Mouse (Mus musculus) liver, embryonic 12.5 days (tissue): ENCODE data around the gene Art3. TPM values are rescaled to one million over a fixed set of nuclear protein-coding genes. Genes with fewer than 3 reads are reported as not detected.

Experiments
- ATAC-seq: fragments of 200-750 bp; cut with Nextera tagmentation; 2 replicates; pipeline ENCODE4 v1.8.0; 2017; ENCODE audit warnings: moderate number of reproducible peaks, mild to moderate bottlenecking, moderate library complexity
- H3K27ac ChIP-seq: fragments of 300-500 bp; sonication (generic); 2 replicates; pipeline ENCODE4 v1.5.1; 2016; ENCODE audit warnings: mild to moderate bottlenecking
- H3K27me3 ChIP-seq: fragments of 300-500 bp; sonication (generic); replicated peaks from 2 replicates; pipeline ENCODE4 v1.6.1; 2016; ENCODE audit warnings: mild to moderate bottlenecking, moderate library complexity
- H3K36me3 ChIP-seq: fragments of 300-500 bp; sonication (generic); 2 replicates; pipeline ENCODE4 v1.6.1; 2016; ENCODE audit warnings: mild to moderate bottlenecking, moderate library complexity
- H3K4me1 ChIP-seq: fragments of 300-500 bp; sonication (generic); 2 replicates; pipeline ENCODE4 v1.6.1; 2016
- H3K4me2 ChIP-seq: fragments of 300-500 bp; sonication (generic); 2 replicates; pipeline ENCODE4 v1.6.1; 2016; ENCODE audit warnings: mild to moderate bottlenecking, moderate library complexity
- H3K4me3 ChIP-seq: fragments of 300-500 bp; sonication (generic); 2 replicates; pipeline ENCODE4 v1.5.1; 2016; ENCODE audit warnings: mild to moderate bottlenecking, moderate library complexity
- H3K9ac ChIP-seq: fragments of 300-500 bp; sonication (generic); 2 replicates; pipeline ENCODE4 v1.6.1; 2016; ENCODE audit warnings: mild to moderate bottlenecking, moderate library complexity
- H3K9me3 ChIP-seq: fragments of 300-500 bp; sonication (generic); replicated peaks from 2 replicates; pipeline ENCODE4 v1.6.1; 2016; ENCODE audit warnings: mild to moderate bottlenecking, moderate library complexity
- WGBS: fragments of 180-500 bp; shearing (Covaris S2); methylation state at CpG from one replicate; pipeline ENCODE4 v1.1.7; 2016; ENCODE audit not compliant: insufficient replicate concordance; 5-methylcytosine and 5-hydroxymethylcytosine counted together
- polyA plus RNA-seq: library from polyadenylated mRNA; unstranded; fragments of >200 nt; fragmentation: Nextera tagmentation; extraction: Ambion mirVana; gene quantifications from 2 replicates; pipeline ENCODE4 v1.2.1, GENCODE M21; 2016

The Art3 gene
- polyA plus RNA-seq, 1 experiment from 2014 or later, result 1.0 TPM

GRCm38 (mm10) chr5:92384855-92385254 is 53.2 kb downstream of the Art3 start:
- Histone ChIP-seq H3K36me3 (no peaks in the 10 kb centered on the region), H3K9ac (no peak overlapping the region), H3K27me3 (peaks cover 23% of the 10 kb centered on the region), H3K27ac (no peak overlapping the region), H3K4me2 (no peak overlapping the region), H3K4me3 (no peak overlapping the region), H3K4me1 (peaks cover 23% of the 10 kb centered on the region), H3K9me3 (no peaks in the 10 kb centered on the region)
- 37% methylated on average over 7 of the region's 7 CpGs for WGBS
- ATAC-seq, result no peak

GRCm38 (mm10) chr5:92386102-92386501 is 54.5 kb downstream of the Art3 start:
- Histone ChIP-seq H3K4me2 (no peak overlapping the region), H3K36me3 (no peaks in the 10 kb centered on the region), H3K4me3 (no peak overlapping the region), H3K4me1 (peaks cover 23% of the 10 kb centered on the region), H3K27me3 (peaks cover 36% of the 10 kb centered on the region), H3K9ac (no peak overlapping the region), H3K9me3 (no peaks in the 10 kb centered on the region), H3K27ac (no peak overlapping the region)
- WGBS, result 77% methylated on average over 5 of the region's 5 CpGs
- ATAC-seq, result no peak

- 27% methylated on average over 6 of the region's 6 CpGs for WGBS
- Histone ChIP-seq H3K4me2 (no peak overlapping the region), H3K4me1 (peaks cover 20% of the 10 kb centered on the region), H3K4me3 (no peak overlapping the region), H3K27me3 (peaks cover 41% of the 10 kb centered on the region), H3K9me3 (no peaks in the 10 kb centered on the region), H3K27ac (no peak overlapping the region), H3K9ac (no peak overlapping the region), H3K36me3 (no peaks in the 10 kb centered on the region)
- 0 out of 2 replicates have a peak, but pooled peaks have one; percentile 20 for ATAC-seq
Measured at GRCm38 (mm10) chr5:92386643-92387042, 55.0 kb downstream of the Art3 start.

GRCm38 (mm10) chr5:92387433-92387832 is 55.8 kb downstream of the Art3 start:
- Histone ChIP-seq H3K27me3 (peaks cover 49% of the 10 kb centered on the region), H3K4me3 (no peak overlapping the region), H3K4me1 (0 out of 2 replicates have a peak, but pooled peaks cover 19% of the 10 kb centered on the region), H3K36me3 (no peaks in the 10 kb centered on the region), H3K9ac (no peak overlapping the region), H3K4me2 (no peak overlapping the region), H3K27ac (no peak overlapping the region), H3K9me3 (no peaks in the 10 kb centered on the region)
- 59% methylated on average over 11 of the region's 11 CpGs for WGBS
- no peak for ATAC-seq

- H3K4me3 ChIP-seq, result no peak overlapping the region
- no peaks in the 10 kb centered on the region for H3K9me3 ChIP-seq
- no peak overlapping the region for H3K9ac ChIP-seq
- WGBS, result 88% methylated on average over 2 of the region's 2 CpGs
- no peak for ATAC-seq
- peaks cover 37% of the 10 kb centered on the region for H3K4me1 ChIP-seq
- no peak overlapping the region for H3K4me2 ChIP-seq
- peaks cover 66% of the 10 kb centered on the region for H3K27me3 ChIP-seq
- no peak overlapping the region for H3K27ac ChIP-seq
- no peaks in the 10 kb centered on the region for H3K36me3 ChIP-seq
Measured at GRCm38 (mm10) chr5:92389977-92390376, 58.4 kb downstream of the Art3 start.

GRCm38 (mm10) chr5:92390615-92391014 is 59.0 kb downstream of the Art3 start:
- ATAC-seq, result no peak
- no peaks in the 10 kb centered on the region for H3K36me3 ChIP-seq
- H3K9ac ChIP-seq, result no peak overlapping the region
- H3K27ac ChIP-seq, result no peak overlapping the region
- WGBS, result 56% methylated on average over 8 of the region's 8 CpGs
- H3K4me3 ChIP-seq, result no peak overlapping the region
- H3K4me1 ChIP-seq, result peaks cover 41% of the 10 kb centered on the region
- no peaks in the 10 kb centered on the region for H3K9me3 ChIP-seq
- H3K27me3 ChIP-seq, result peaks cover 66% of the 10 kb centered on the region
- no peak overlapping the region for H3K4me2 ChIP-seq

- peak overlapping the region; percentile 64 for H3K4me2 ChIP-seq
- 30% methylated on average over 18 of the region's 18 CpGs for WGBS
Measured at GRCm38 (mm10) chr5:92392542-92392941, 60.9 kb downstream of the Art3 start.

GRCm38 (mm10) chr5:92393863-92394262 is 62.2 kb downstream of the Art3 start:
- H3K36me3 ChIP-seq, result no peaks in the 10 kb centered on the region
- peaks cover 62% of the 10 kb centered on the region for H3K4me1 ChIP-seq
- H3K27me3 ChIP-seq, result peaks cover 53% of the 10 kb centered on the region
- 28% methylated on average over 10 of the region's 10 CpGs for WGBS
- no peak overlapping the region for H3K27ac ChIP-seq
- H3K9ac ChIP-seq, result no peak overlapping the region
- no peaks in the 10 kb centered on the region for H3K9me3 ChIP-seq
- H3K4me3 ChIP-seq, result no peak overlapping the region
- peak; percentile 61 for ATAC-seq
- H3K4me2 ChIP-seq, result peak overlapping the region; percentile 64

More at GRCm38 (mm10) chr5:92392542-92392941, 60.9 kb downstream of the Art3 start:
- Histone ChIP-seq H3K27me3 (peaks cover 62% of the 10 kb centered on the region), H3K4me1 (peaks cover 50% of the 10 kb centered on the region), H3K27ac (no peak overlapping the region), H3K36me3 (no peaks in the 10 kb centered on the region), H3K9me3 (no peaks in the 10 kb centered on the region), H3K9ac (no peak overlapping the region), H3K4me3 (peak overlapping the region; percentile 33)
- ATAC-seq, result no peak

GRCm38 (mm10) chr5:92395764-92396163 is 64.1 kb downstream of the Art3 start:
- WGBS, result 32% methylated on average over 3 of the region's 3 CpGs
- H3K27me3 ChIP-seq, result peaks cover 34% of the 10 kb centered on the region
- no peak overlapping the region for H3K9ac ChIP-seq
- H3K4me2 ChIP-seq, result peak overlapping the region; percentile 34
- H3K27ac ChIP-seq, result peak overlapping the region; percentile 75
- H3K36me3 ChIP-seq, result no peaks in the 10 kb centered on the region
- H3K4me1 ChIP-seq, result peaks cover 62% of the 10 kb centered on the region
- ATAC-seq, result peak; percentile 4; the same call in 1 of the 2 replicates
- no peak overlapping the region for H3K4me3 ChIP-seq
- no peaks in the 10 kb centered on the region for H3K9me3 ChIP-seq

- Histone ChIP-seq H3K4me1 (peaks cover 62% of the 10 kb centered on the region), H3K4me2 (peak overlapping the region; percentile 34), H3K27me3 (peaks cover 27% of the 10 kb centered on the region), H3K36me3 (no peaks in the 10 kb centered on the region), H3K9ac (0 out of 2 replicates have a peak overlapping the region, but pooled peaks have one; percentile 6), H3K4me3 (no peak overlapping the region), H3K27ac (peak overlapping the region; percentile 75), H3K9me3 (no peaks in the 10 kb centered on the region)
- WGBS, result 28% methylated on average over 6 of the region's 6 CpGs
- peak; percentile 93 for ATAC-seq
Measured at GRCm38 (mm10) chr5:92396476-92396875, 64.8 kb downstream of the Art3 start.

- Histone ChIP-seq H3K4me3 (no peak overlapping the region), H3K4me2 (no peak overlapping the region), H3K27me3 (peaks cover 10% of the 10 kb centered on the region), H3K4me1 (peaks cover 51% of the 10 kb centered on the region), H3K36me3 (no peaks in the 10 kb centered on the region), H3K9ac (no peak overlapping the region), H3K27ac (no peak overlapping the region), H3K9me3 (no peaks in the 10 kb centered on the region)
- WGBS, result 22% methylated on average over 5 of the region's 5 CpGs
- ATAC-seq, result peak; percentile 68
Measured at GRCm38 (mm10) chr5:92398153-92398552, 66.5 kb downstream of the Art3 start.

GRCm38 (mm10) chr5:92402816-92403215 is 71.2 kb downstream of the Art3 start:
- no peak overlapping the region for H3K27ac ChIP-seq
- H3K36me3 ChIP-seq, result no peaks in the 10 kb centered on the region
- no peak overlapping the region for H3K4me2 ChIP-seq
- H3K4me1 ChIP-seq, result peaks cover 9% of the 10 kb centered on the region
- ATAC-seq, result no peak
- no peak overlapping the region for H3K4me3 ChIP-seq
- no peaks in the 10 kb centered on the region for H3K9me3 ChIP-seq
- 66% methylated on average over 9 of the region's 9 CpGs for WGBS
- no peaks in the 10 kb centered on the region for H3K27me3 ChIP-seq
- no peak overlapping the region for H3K9ac ChIP-seq
